Mouse (Mus musculus): ENCODE results near the gene Nlgn2.
"Not testable (repeated sequence)": the region's sequence is repeated elsewhere in the genome, so short reads cannot be mapped to it uniquely, and the experiment has no call there.

The Nlgn2 gene

GRCm38 (mm10) chr11:69864138-69864860 lies 26.7 kb upstream of the Nlgn2 start:
- no peak for DNase-seq (ENCODE audit: low read depth, low spot score)

GRCm38 (mm10) chr11:69863729-69864128 lies 26.1 kb upstream of the Nlgn2 start:
- DNase-seq (ENCODE audit: low read depth, low spot score) = not testable (repeated sequence)

- no peak for DNase-seq (ENCODE audit: low read depth, low spot score)
Measured at GRCm38 (mm10) chr11:69858113-69858998, 20.8 kb upstream of the Nlgn2 start, which contains the start of gene Tnk1. Gene Tnk1 (minus strand): TSS chr11:69858730.

GRCm38 (mm10) chr11:69855347-69855746 lies 17.8 kb upstream of the Nlgn2 start:
- DNase-seq (ENCODE audit: low read depth, low spot score) = peak; percentile 68

GRCm38 (mm10) chr11:69854680-69855079 lies 17.1 kb upstream of the Nlgn2 start:
- no peak for DNase-seq (ENCODE audit: low read depth, low spot score)

- peak; percentile 45 for DNase-seq (ENCODE audit: low read depth, low spot score)
Measured at GRCm38 (mm10) chr11:69853994-69854393, 16.4 kb upstream of the Nlgn2 start.

GRCm38 (mm10) chr11:69850754-69851153 lies 13.2 kb upstream of the Nlgn2 start:
- no peak for DNase-seq (ENCODE audit: low read depth, low spot score)

- no peak for DNase-seq (ENCODE audit: low read depth, low spot score)
Measured at GRCm38 (mm10) chr11:69849884-69850283, 12.3 kb upstream of the Nlgn2 start.

GRCm38 (mm10) chr11:69849128-69849527 lies 11.5 kb upstream of the Nlgn2 start:
- DNase-seq (ENCODE audit: low read depth, low spot score) = no peak

GRCm38 (mm10) chr11:69848021-69848420 lies 10.4 kb upstream of the Nlgn2 start:
- DNase-seq (ENCODE audit: low read depth, low spot score) = no peak

GRCm38 (mm10) chr11:69846738-69847688 lies 9.4 kb upstream of the Nlgn2 start:
- DNase-seq (ENCODE audit: low read depth, low spot score) = peak; percentile 75

- peak; percentile 89 for DNase-seq (ENCODE audit: low read depth, low spot score)
Measured at GRCm38 (mm10) chr11:69846198-69846680, 8.7 kb upstream of the Nlgn2 start, which contains the start of gene Plscr3. Gene Plscr3 (plus strand): TSS chr11:69846376.

GRCm38 (mm10) chr11:69838714-69839104 lies 1.1 kb upstream of the Nlgn2 start:
- no peak for DNase-seq (ENCODE audit: low read depth, low spot score)

- peak; percentile 96 for DNase-seq (ENCODE audit: low read depth, low spot score)
Measured at GRCm38 (mm10) chr11:69837952-69838713, 549 bp upstream of the Nlgn2 start, which contains the start of gene Tmem256. Gene Tmem256 (plus strand): TSS chr11:69838514.

GRCm38 (mm10) chr11:69836703-69837576 lies 644 bp downstream of the Nlgn2 start:
- peak; percentile 37 for DNase-seq (ENCODE audit: low read depth, low spot score)

GRCm38 (mm10) chr11:69835966-69836335 lies 1.6 kb downstream of the Nlgn2 start:
- DNase-seq (ENCODE audit: low read depth, low spot score) = peak; percentile 25

GRCm38 (mm10) chr11:69835326-69835965 lies 2.1 kb downstream of the Nlgn2 start:
- peak; percentile 26 for DNase-seq (ENCODE audit: low read depth, low spot score)

- peak; percentile 78 for DNase-seq (ENCODE audit: low read depth, low spot score)
Measured at GRCm38 (mm10) chr11:69834001-69834549, 3.5 kb downstream of the Nlgn2 start.

GRCm38 (mm10) chr11:69833554-69833953 lies 4.0 kb downstream of the Nlgn2 start:
- DNase-seq (ENCODE audit: low read depth, low spot score) = no peak
